Mouse (Mus musculus) cerebellum, adult 2 months (tissue): ENCODE measurements around the gene Arrdc1.

Source experiments
- CTCF ChIP-seq: fragments of 200-500 bp; IDR thresholded peaks from 2 replicates; pipeline ENCODE4 v1.5.1; 2011; ENCODE audit warnings: low read depth, mild to moderate bottlenecking, control low read depth, low read length, moderate library complexity, borderline replicate concordance; ENCODE audit not compliant: insufficient read depth
- POLR2A ChIP-seq: fragments of 200-500 bp; IDR thresholded peaks from 2 replicates; pipeline ENCODE4 v1.6.1; 2011; ENCODE audit warnings: low read length, control low read depth, borderline replicate concordance; ENCODE audit not compliant: insufficient read depth

GRCm38 (mm10) chr2:24952537-24953055 is 17.5 kb upstream of the Arrdc1 start:
- TF ChIP-seq POLR2A (no peak), CTCF (no peak)
